Mouse (Mus musculus): ENCODE measurements around the gene Ubd. TPM values are rescaled to one million over a fixed set of nuclear protein-coding genes. Genes with fewer than 3 reads are reported as not detected.
A peak's percentile ranks its signal among the peaks of the same experiment; 100 is the strongest.

Ubd gene
- 0.18 TPM in 1 of 2 replicates, not detected in the other for polyA plus RNA-seq (2015; fragmentation: Nextera tagmentation; extraction: Ambion mirVana)

DNA sequence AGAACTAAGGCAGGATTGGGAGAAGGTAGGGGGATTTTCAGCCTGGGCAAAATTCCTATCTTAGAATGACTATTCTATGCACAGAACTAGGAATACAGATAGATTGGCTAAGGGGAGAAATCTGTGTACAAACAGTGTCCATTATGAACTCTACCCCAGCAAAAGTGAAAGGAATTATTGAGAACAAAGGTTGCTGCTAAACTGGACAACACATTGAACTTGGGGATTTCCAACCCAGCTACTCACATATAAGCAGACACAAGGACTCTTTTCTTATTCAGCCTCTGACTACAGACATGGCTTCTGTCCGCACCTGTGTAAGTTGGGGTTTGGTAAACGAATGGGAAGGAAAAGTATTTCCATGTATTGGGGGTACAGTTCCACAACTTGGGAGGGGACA is at the start of gene Ubd:
TSS of gene Ubd (plus strand) at position 237 of the 400 bp plus-strand sequence.
- no peak within 1 kb of the TSS for H3K4me2 ChIP-seq (replicated peaks)
- H3K36me3 ChIP-seq, result no peaks in the 10 kb centered on the region
- 0 out of 2 replicates have a peak, but pooled peaks cover 4% of the 10 kb centered on the region for H3K4me1 ChIP-seq
- H3K9ac ChIP-seq, result no peak within 1 kb of the TSS
- ATAC-seq (ENCODE audit: insufficient number of reproducible peaks, low FRiP score, low TSS enrichment, low read depth), result no peak
- WGBS, result 80% methylated on average over 2 of the region's 2 CpGs
- no peak within 1 kb of the TSS for H3K4me3 ChIP-seq (replicated peaks)
- H3K27me3 ChIP-seq, result peaks cover 38% of the 10 kb centered on the region
- no peaks in the 10 kb centered on the region for H3K9me3 ChIP-seq (replicated peaks)
- no peak within 1 kb of the TSS for H3K27ac ChIP-seq (replicated peaks)

DNA sequence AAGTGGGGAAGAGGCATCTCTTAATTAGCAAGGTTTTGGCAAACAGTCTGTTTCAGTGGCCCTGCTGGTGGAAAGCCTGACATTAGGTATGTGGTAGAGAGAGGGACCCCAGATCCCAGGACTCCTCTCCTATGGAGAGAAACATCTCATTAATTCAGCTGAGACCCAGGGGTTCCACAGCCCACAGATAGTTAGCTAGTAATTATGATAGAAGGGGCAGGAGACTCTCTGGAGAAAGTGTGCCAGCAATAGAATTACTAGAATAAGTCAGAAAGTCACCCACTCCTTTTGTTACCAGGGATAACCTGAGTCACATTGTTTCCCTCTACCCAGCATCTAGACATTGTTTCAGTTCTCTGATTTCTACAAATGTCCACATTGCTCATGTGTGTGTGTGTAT is 32.3 kb upstream of the Ubd start, which contains the start of gene Olfr93:
TSS of gene Olfr93 (minus strand) at position 101 of the 400 bp plus-strand sequence.
- no peak within 1 kb of the TSS for H3K4me3 ChIP-seq (replicated peaks)
- no peaks in the 10 kb centered on the region for H3K36me3 ChIP-seq
- H3K27ac ChIP-seq (replicated peaks), result no peak within 1 kb of the TSS
- H3K9ac ChIP-seq, result no peak within 1 kb of the TSS
- ATAC-seq (ENCODE audit: insufficient number of reproducible peaks, low FRiP score, low TSS enrichment, low read depth), result no peak
- no peaks in the 10 kb centered on the region for H3K9me3 ChIP-seq (replicated peaks)
- H3K4me1 ChIP-seq, result no peaks in the 10 kb centered on the region
- H3K27me3 ChIP-seq, result no peaks in the 10 kb centered on the region
- no peak within 1 kb of the TSS for H3K4me2 ChIP-seq (replicated peaks)

DNA sequence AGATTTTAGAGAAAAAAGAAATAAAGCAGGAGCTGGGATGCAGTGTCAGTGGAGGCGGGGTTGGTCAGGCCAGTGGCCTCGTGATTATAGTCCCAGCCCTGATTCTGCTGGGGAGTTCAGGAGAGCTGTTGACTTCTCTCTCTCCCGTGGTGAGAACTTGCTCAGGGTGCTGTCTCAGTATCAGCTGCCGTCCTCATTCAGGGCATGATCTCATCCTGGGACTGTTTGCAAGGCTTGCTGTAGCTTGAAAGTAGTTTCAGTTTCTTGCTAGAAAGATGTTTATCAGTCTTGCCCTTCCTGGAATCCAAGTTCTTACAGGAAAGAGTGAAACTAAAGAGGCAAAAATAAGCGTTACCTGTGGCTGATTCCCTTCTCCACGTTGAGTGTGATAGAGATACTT is 8.2 kb upstream of the Ubd start:
- Histone ChIP-seq H3K27me3 (no peaks in the 10 kb centered on the region), H3K4me1 (no peaks in the 10 kb centered on the region), H3K36me3 (no peaks in the 10 kb centered on the region), H3K9ac (no peak overlapping the region), H3K9me3 (replicated peaks) (no peaks in the 10 kb centered on the region), H3K4me2 (replicated peaks) (no peak overlapping the region), H3K27ac (replicated peaks) (no peak overlapping the region), H3K4me3 (replicated peaks) (no peak overlapping the region)
- no peak for ATAC-seq (ENCODE audit: insufficient number of reproducible peaks, low FRiP score, low TSS enrichment, low read depth)
- WGBS, result 43% methylated on average over 6 of the region's 6 CpGs

DNA sequence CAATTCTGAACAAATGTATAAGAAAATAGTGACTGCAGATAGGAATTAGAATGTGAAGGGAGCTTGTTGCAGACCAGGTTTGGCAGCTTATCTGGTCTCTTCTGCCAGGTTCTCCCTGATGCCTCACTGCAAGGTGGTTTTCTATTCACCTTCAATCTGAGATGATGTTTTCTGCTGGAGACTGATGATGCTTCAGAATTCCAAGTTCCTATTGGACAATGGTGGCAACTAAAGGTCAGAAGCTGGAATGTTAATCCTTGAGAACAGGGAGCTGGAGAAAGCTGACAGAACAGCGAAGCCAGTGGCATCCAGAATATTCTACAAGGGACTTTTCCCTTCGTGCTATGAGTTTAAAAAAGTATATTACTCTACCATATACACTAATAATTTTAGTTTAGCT is 3.0 kb upstream of the Ubd start:
- Histone ChIP-seq H3K36me3 (no peaks in the 10 kb centered on the region), H3K4me3 (replicated peaks) (no peak overlapping the region), H3K27ac (replicated peaks) (no peak overlapping the region), H3K4me1 (no peaks in the 10 kb centered on the region), H3K9me3 (replicated peaks) (no peaks in the 10 kb centered on the region), H3K4me2 (replicated peaks) (no peak overlapping the region), H3K27me3 (peaks cover 10% of the 10 kb centered on the region; the same call in 1 of the 2 replicates), H3K9ac (no peak overlapping the region)
- no peak for ATAC-seq (ENCODE audit: insufficient number of reproducible peaks, low FRiP score, low TSS enrichment, low read depth)
- 28% methylated on average over 2 of the region's 2 CpGs for WGBS

DNA sequence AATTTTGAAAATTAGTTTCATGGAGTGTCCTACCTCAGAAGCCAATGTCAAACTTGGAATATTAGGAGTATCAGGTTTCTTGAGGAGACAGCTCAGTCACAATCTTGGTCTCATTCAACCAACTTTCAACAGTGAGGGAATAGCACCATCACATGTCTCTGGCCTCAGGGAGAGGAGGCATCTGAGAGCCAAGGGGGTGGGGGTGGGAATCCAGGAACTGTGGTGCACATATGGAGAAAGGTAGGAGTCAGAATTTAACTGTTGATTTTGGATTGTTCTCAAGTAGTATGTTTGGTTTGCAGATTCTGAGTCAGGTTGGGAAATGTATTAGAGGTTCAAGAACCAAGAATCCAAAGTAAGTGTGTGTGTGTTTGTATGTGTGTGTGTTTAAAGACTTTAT is 660 bp upstream of the Ubd start:
- no peak overlapping the region for H3K27ac ChIP-seq (replicated peaks)
- H3K9ac ChIP-seq, result no peak overlapping the region
- no peak overlapping the region for H3K4me3 ChIP-seq (replicated peaks)
- H3K4me2 ChIP-seq (replicated peaks), result no peak overlapping the region
- H3K36me3 ChIP-seq, result no peaks in the 10 kb centered on the region
- no peak for ATAC-seq (ENCODE audit: insufficient number of reproducible peaks, low FRiP score, low TSS enrichment, low read depth)
- 0 out of 2 replicates have a peak, but pooled peaks cover 4% of the 10 kb centered on the region for H3K4me1 ChIP-seq
- H3K9me3 ChIP-seq (replicated peaks), result no peaks in the 10 kb centered on the region
- H3K27me3 ChIP-seq, result peaks cover 32% of the 10 kb centered on the region

DNA sequence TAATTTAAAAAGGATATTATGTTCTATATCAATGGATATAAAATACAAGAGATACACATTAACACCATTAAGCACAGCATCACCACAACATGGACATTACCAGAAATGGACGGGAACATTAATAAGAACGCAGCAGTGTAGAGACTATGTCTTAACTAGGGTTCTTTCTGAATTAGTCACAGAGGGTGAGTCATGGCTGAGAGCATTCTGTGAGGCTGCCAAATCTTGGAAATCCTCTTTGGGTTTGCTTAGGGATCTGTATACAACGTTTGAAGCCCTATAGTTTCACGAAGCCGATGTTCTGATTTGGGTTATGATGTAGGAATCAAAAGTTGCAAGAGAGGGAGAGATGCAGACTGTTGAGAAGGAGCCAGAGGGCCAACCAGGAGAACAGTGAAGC is 1.1 kb downstream of the Ubd start:
- 76% methylated on average over 5 of the region's 5 CpGs for WGBS
- Histone ChIP-seq H3K4me3 (replicated peaks) (no peak overlapping the region), H3K4me2 (replicated peaks) (no peak overlapping the region), H3K36me3 (no peaks in the 10 kb centered on the region), H3K9ac (no peak overlapping the region), H3K4me1 (0 out of 2 replicates have a peak, but pooled peaks cover 4% of the 10 kb centered on the region), H3K9me3 (replicated peaks) (no peaks in the 10 kb centered on the region), H3K27me3 (peaks cover 41% of the 10 kb centered on the region), H3K27ac (replicated peaks) (no peak overlapping the region)
- ATAC-seq (ENCODE audit: insufficient number of reproducible peaks, low FRiP score, low TSS enrichment, low read depth), result no peak

DNA sequence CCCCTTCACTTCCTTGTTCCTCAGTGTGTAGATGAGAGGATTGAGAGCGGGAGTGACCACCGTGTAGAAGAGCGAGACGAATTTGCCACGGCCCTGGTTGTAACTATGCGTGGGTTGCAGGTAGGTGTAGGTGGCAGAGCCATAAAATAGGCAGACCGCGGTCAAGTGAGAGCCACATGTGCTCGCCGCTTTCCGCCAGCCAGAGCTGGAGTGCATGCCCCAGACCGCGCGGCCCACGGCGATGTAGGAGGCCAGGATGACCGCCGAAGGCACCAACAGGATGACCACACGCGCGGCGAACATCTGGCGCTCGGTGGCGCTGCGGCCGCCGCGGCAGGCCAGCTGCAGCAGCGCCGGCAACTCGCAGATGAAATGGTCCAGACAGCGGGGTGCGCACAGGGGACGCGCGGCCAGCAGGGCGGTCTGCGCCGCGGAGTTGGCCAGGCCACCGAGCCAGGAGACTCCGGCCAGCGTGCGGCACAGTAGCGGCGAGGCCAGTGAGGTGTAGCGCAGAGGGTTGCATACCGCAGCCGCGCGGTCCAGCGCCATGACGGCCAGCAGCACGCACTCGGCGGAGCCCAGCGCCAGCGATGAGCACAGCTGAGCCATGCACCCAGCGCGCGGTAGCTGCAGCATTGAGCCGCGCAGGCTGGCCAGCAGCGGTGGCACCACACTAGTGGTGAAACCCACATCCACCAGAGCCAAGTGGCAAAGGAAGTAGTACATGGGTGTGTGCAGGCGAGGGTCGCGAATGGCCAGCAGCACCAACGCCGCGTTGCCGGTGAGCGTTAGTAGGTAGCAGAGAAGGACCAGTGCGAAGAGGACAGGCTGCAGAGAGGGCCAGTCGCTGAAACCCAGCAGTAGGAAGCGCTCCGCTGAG is 3.4 kb downstream of the Ubd start:
- H3K27me3 ChIP-seq, result peaks cover 49% of the 10 kb centered on the region
- H3K4me2 ChIP-seq (replicated peaks), result peak overlapping the region; percentile 89
- no peak overlapping the region for H3K27ac ChIP-seq (replicated peaks)
- WGBS, result 1% methylated on average over 77 of the region's 77 CpGs
- H3K9ac ChIP-seq, result no peak overlapping the region
- H3K36me3 ChIP-seq, result no peaks in the 10 kb centered on the region
- 0 out of 2 replicates have a peak, but pooled peaks cover 4% of the 10 kb centered on the region for H3K4me1 ChIP-seq
- H3K4me3 ChIP-seq (replicated peaks), result peak overlapping the region; percentile 46
- peak; percentile 76 for ATAC-seq (ENCODE audit: insufficient number of reproducible peaks, low FRiP score, low TSS enrichment, low read depth)
- H3K9me3 ChIP-seq (replicated peaks), result no peaks in the 10 kb centered on the region

DNA sequence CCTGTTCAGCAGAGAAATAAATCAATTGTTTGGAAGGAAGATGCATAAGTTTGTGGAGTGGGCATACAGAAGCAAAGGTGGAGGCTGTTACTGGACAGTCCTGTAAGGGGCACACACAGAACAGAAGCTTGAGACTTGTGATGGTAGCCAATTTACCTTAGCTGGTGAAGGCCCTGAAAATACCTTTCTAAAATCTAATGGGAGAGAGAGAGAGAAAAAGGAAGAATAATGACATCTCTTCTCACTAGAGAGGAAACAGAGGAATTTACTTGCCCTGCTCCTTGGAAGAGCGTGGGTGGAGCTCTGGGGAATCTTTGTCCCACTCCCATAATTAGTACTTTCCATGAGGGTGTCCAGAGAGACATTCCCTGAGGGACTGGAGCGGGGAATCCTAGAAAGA is 7.2 kb downstream of the Ubd start, which contains the start of gene Olfr94:
TSS of gene Olfr94 (minus strand) at position 101 of the 400 bp plus-strand sequence.
- Histone ChIP-seq H3K36me3 (no peaks in the 10 kb centered on the region), H3K4me2 (replicated peaks) (no peak within 1 kb of the TSS), H3K27me3 (peaks cover 38% of the 10 kb centered on the region), H3K4me3 (replicated peaks) (no peak within 1 kb of the TSS), H3K27ac (replicated peaks) (no peak within 1 kb of the TSS), H3K9ac (no peak within 1 kb of the TSS), H3K9me3 (replicated peaks) (no peaks in the 10 kb centered on the region), H3K4me1 (0 out of 2 replicates have a peak, but pooled peaks cover 4% of the 10 kb centered on the region)
- ATAC-seq (ENCODE audit: insufficient number of reproducible peaks, low FRiP score, low TSS enrichment, low read depth), result no peak
- WGBS, result 57% methylated on average over 2 of the region's 2 CpGs

DNA sequence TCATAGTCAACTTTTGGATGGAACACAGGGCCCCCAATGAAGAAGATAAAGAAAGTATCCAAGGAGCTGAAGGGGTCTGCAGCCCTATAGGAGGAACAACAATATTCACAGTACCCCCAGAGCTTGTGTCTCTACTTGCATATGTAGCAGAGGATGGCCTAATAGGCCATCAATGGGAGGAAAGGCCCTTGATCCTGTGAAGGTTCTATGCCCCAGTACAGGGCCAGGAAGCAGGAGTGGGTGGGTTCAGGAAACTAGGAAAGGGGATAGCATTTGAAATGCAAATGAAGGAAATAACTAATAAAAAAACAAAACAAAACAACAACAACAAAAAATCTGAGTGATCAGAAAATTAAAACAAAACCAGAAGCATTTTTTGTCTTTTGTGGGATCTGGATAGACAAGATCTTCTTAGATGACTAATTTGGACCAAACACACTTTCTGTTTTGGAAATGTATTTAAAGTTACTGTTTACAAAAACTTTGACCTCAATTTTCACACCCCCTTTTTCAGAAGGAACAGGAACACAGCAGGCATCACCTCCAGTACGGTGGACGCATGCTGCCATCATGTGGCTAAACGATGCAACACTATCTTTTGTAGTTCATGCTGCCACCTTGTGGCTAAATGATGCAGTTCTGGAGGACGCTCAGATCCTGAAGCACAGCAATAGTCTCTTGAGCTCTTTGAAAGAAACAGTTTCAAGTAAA is 9.7 kb downstream of the Ubd start:
- H3K9ac ChIP-seq, result no peak overlapping the region
- 0% methylated on average over 4 of the region's 4 CpGs for WGBS
- no peak for ATAC-seq (ENCODE audit: insufficient number of reproducible peaks, low FRiP score, low TSS enrichment, low read depth)

DNA sequence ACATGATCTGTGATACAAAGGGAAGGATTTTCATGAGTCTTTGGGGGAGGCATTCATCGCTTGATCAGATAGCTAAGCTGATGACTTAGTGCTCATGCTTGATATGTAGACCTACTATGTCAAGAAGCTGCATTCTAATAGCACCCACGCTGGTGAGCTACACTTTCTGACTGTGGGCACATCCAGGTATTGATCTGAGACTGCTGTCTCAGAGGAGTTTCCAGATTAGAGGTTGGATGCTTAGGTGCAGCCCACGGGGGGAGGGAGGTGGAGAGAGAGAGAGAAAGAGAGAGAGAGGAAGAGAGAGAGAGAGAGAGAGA is 10.2 kb downstream of the Ubd start:
- Histone ChIP-seq H3K27ac (replicated peaks) (no peak overlapping the region), H3K4me1 (no peaks in the 10 kb centered on the region), H3K4me3 (replicated peaks) (no peak overlapping the region), H3K4me2 (replicated peaks) (no peak overlapping the region), H3K27me3 (peaks cover 8% of the 10 kb centered on the region; the same call in 1 of the 2 replicates), H3K9me3 (replicated peaks) (no peaks in the 10 kb centered on the region), H3K9ac (no peak overlapping the region), H3K36me3 (no peaks in the 10 kb centered on the region)
- no peak for ATAC-seq (ENCODE audit: insufficient number of reproducible peaks, low FRiP score, low TSS enrichment, low read depth)
- 27% methylated on average over 3 of the region's 3 CpGs for WGBS

More for the DNA sequence above, 9.7 kb downstream of the Ubd start:
- Histone ChIP-seq H3K36me3 (no peaks in the 10 kb centered on the region), H3K27me3 (peaks cover 14% of the 10 kb centered on the region), H3K27ac (replicated peaks) (no peak overlapping the region), H3K4me1 (no peaks in the 10 kb centered on the region), H3K4me2 (replicated peaks) (no peak overlapping the region), H3K9me3 (replicated peaks) (no peaks in the 10 kb centered on the region), H3K4me3 (replicated peaks) (no peak overlapping the region)
